Mouse (Mus musculus) heart, embryonic 11.5 days (tissue): ENCODE measurements at regions not wholly inside any gene's neighbourhood (a gene's known extent, or its start where the extent isn't known, plus 50 kb on each side); places are given as distances from the start of the nearest gene placed in this dataset.

ENCODE experiments used
- ATAC-seq: fragments of 200-750 bp; cut with Nextera tagmentation; replicated peaks from 2 replicates; pipeline ENCODE4 v1.8.0; 2017; ENCODE audit warnings: moderate library complexity; ENCODE audit not compliant: insufficient number of reproducible peaks, low FRiP score, low TSS enrichment
- H3K27ac ChIP-seq: fragments of 300-500 bp; sonication (generic); 2 replicates; pipeline ENCODE4 v1.5.1; 2014; ENCODE audit warnings: mild to moderate bottlenecking, low read depth, low read length
- H3K27me3 ChIP-seq: fragments of 300-500 bp; sonication (generic); 2 replicates; pipeline ENCODE4 v1.6.1; 2014; ENCODE audit warnings: mild to moderate bottlenecking, low read length, mixed read lengths; ENCODE audit not compliant: control insufficient read depth, insufficient read depth
- H3K36me3 ChIP-seq: fragments of 300-500 bp; sonication (generic); 2 replicates; pipeline ENCODE4 v1.6.1; 2014; ENCODE audit warnings: mild to moderate bottlenecking, low read length, moderate library complexity, mixed read lengths; ENCODE audit not compliant: control insufficient read depth, insufficient read depth
- H3K4me1 ChIP-seq: fragments of 300-500 bp; sonication (generic); 2 replicates; pipeline ENCODE4 v1.6.1; 2014; ENCODE audit warnings: low read length; ENCODE audit not compliant: control insufficient read depth, insufficient read depth
- H3K4me2 ChIP-seq: fragments of 300-500 bp; sonication (generic); 2 replicates; pipeline ENCODE4 v1.6.1; 2014; ENCODE audit warnings: mild to moderate bottlenecking, moderate library complexity
- H3K4me3 ChIP-seq: fragments of 300-500 bp; sonication (generic); 2 replicates; pipeline ENCODE4 v1.5.1; 2014; ENCODE audit warnings: low read depth, low read length
- H3K9ac ChIP-seq: fragments of 300-500 bp; sonication (generic); 2 replicates; pipeline ENCODE4 v1.6.1; 2014; ENCODE audit warnings: mild to moderate bottlenecking, low read depth, low read length, moderate library complexity
- H3K9me3 ChIP-seq: fragments of 300-500 bp; sonication (generic); replicated peaks from 2 replicates; pipeline ENCODE4 v1.6.1; 2016; ENCODE audit warnings: low read length; ENCODE audit not compliant: control insufficient read depth
- WGBS: fragments of 180-500 bp; shearing (Covaris S2); extraction: QIAGEN DNeasy Blood & Tissue Kit; methylation state at CpG from one replicate; pipeline ENCODE4 v1.1.7; 2014; ENCODE audit not compliant: insufficient replicate concordance; 5-methylcytosine and 5-hydroxymethylcytosine counted together

- no peak overlapping the region for H3K27ac ChIP-seq
- WGBS, result 21% methylated on average over 16 of the region's 16 CpGs
- H3K4me3 ChIP-seq, result no peak overlapping the region
- H3K36me3 ChIP-seq, result no peaks in the 10 kb centered on the region
- H3K9ac ChIP-seq, result no peak overlapping the region
- H3K9me3 ChIP-seq, result no peaks in the 10 kb centered on the region
- H3K4me1 ChIP-seq, result peaks cover 2% of the 10 kb centered on the region; the same call in 1 of the 2 replicates
- H3K27me3 ChIP-seq, result peaks cover 3% of the 10 kb centered on the region
- ATAC-seq, result no peak
- no peak overlapping the region for H3K4me2 ChIP-seq
Observed at GRCm38 (mm10) chr1:155006539-155007486, 92.6 kb downstream of the Ier5 start.

GRCm38 (mm10) chr1:155006099-155006498, 93.3 kb downstream of the Ier5 start:
- H3K4me2 ChIP-seq, result no peak overlapping the region
- ATAC-seq, result no peak
- no peaks in the 10 kb centered on the region for H3K9me3 ChIP-seq
- no peaks in the 10 kb centered on the region for H3K36me3 ChIP-seq
- H3K4me1 ChIP-seq, result peaks cover 2% of the 10 kb centered on the region; the same call in 1 of the 2 replicates
- H3K27me3 ChIP-seq, result peaks cover 3% of the 10 kb centered on the region
- H3K4me3 ChIP-seq, result no peak overlapping the region
- no peak overlapping the region for H3K9ac ChIP-seq
- H3K27ac ChIP-seq, result no peak overlapping the region
- WGBS, result 76% methylated on average over 10 of the region's 10 CpGs

GRCm38 (mm10) chr1:155000301-155000700, 99.1 kb downstream of the Ier5 start:
- no peak overlapping the region for H3K4me3 ChIP-seq
- no peaks in the 10 kb centered on the region for H3K36me3 ChIP-seq
- no peak overlapping the region for H3K4me2 ChIP-seq
- ATAC-seq, result no peak
- H3K27me3 ChIP-seq, result peaks cover 3% of the 10 kb centered on the region; the same call in 1 of the 2 replicates
- H3K9ac ChIP-seq, result no peak overlapping the region
- no peaks in the 10 kb centered on the region for H3K9me3 ChIP-seq
- H3K27ac ChIP-seq, result no peak overlapping the region
- 0 out of 2 replicates have a peak, but pooled peaks cover 3% of the 10 kb centered on the region for H3K4me1 ChIP-seq

GRCm38 (mm10) chr1:154999501-155000131, 99.8 kb downstream of the Ier5 start:
- 73% methylated on average over 9 of the region's 9 CpGs for WGBS
- no peak overlapping the region for H3K9ac ChIP-seq
- H3K36me3 ChIP-seq, result no peaks in the 10 kb centered on the region
- no peaks in the 10 kb centered on the region for H3K9me3 ChIP-seq
- no peak for ATAC-seq
- no peak overlapping the region for H3K27ac ChIP-seq
- 0 out of 2 replicates have a peak, but pooled peaks cover 3% of the 10 kb centered on the region for H3K4me1 ChIP-seq
- H3K27me3 ChIP-seq, result peaks cover 3% of the 10 kb centered on the region; the same call in 1 of the 2 replicates
- H3K4me3 ChIP-seq, result no peak overlapping the region
- H3K4me2 ChIP-seq, result no peak overlapping the region

GRCm38 (mm10) chr1:154995778-154996390, 103.6 kb downstream of the Ier5 start:
- no peak overlapping the region for H3K4me3 ChIP-seq
- H3K4me2 ChIP-seq, result no peak overlapping the region
- 0 out of 2 replicates have a peak, but pooled peaks cover 3% of the 10 kb centered on the region for H3K4me1 ChIP-seq
- H3K36me3 ChIP-seq, result no peaks in the 10 kb centered on the region
- H3K27ac ChIP-seq, result no peak overlapping the region
- WGBS, result 59% methylated on average over 9 of the region's 9 CpGs
- no peaks in the 10 kb centered on the region for H3K27me3 ChIP-seq
- H3K9ac ChIP-seq, result no peak overlapping the region
- ATAC-seq, result no peak
- H3K9me3 ChIP-seq, result no peaks in the 10 kb centered on the region

- H3K9ac ChIP-seq, result no peak overlapping the region
- H3K27ac ChIP-seq, result no peak overlapping the region
- no peaks in the 10 kb centered on the region for H3K36me3 ChIP-seq
- H3K4me1 ChIP-seq, result 0 out of 2 replicates have a peak, but pooled peaks cover 3% of the 10 kb centered on the region
- no peaks in the 10 kb centered on the region for H3K9me3 ChIP-seq
- no peak overlapping the region for H3K4me2 ChIP-seq
- H3K27me3 ChIP-seq, result no peaks in the 10 kb centered on the region
- WGBS, result 76% methylated on average over 21 of the region's 21 CpGs
- no peak overlapping the region for H3K4me3 ChIP-seq
- no peak for ATAC-seq
Observed at GRCm38 (mm10) chr1:154993927-154994856, 105.2 kb downstream of the Ier5 start.

- H3K4me2 ChIP-seq, result no peak overlapping the region
- no peaks in the 10 kb centered on the region for H3K36me3 ChIP-seq
- no peak overlapping the region for H3K9ac ChIP-seq
- H3K4me1 ChIP-seq, result no peaks in the 10 kb centered on the region
- no peak for ATAC-seq
- H3K4me3 ChIP-seq, result no peak overlapping the region
- whole genome bisulfite sequencing, result 49% methylated on average over 7 of the region's 7 CpGs
- H3K27ac ChIP-seq, result no peak overlapping the region
- no peaks in the 10 kb centered on the region for H3K9me3 ChIP-seq
- H3K27me3 ChIP-seq, result no peaks in the 10 kb centered on the region
Observed at GRCm38 (mm10) chr1:154983325-154983724, 99.0 kb upstream of the Cacna1e start.

GRCm38 (mm10) chr1:154982836-154983235, 98.5 kb upstream of the Cacna1e start:
- no peaks in the 10 kb centered on the region for H3K36me3 ChIP-seq
- no peak overlapping the region for H3K27ac ChIP-seq
- no peaks in the 10 kb centered on the region for H3K27me3 ChIP-seq
- H3K9me3 ChIP-seq, result no peaks in the 10 kb centered on the region
- H3K4me3 ChIP-seq, result no peak overlapping the region
- H3K4me2 ChIP-seq, result no peak overlapping the region
- 78% methylated on average over 9 of the region's 9 CpGs for WGBS
- H3K9ac ChIP-seq, result no peak overlapping the region
- ATAC-seq, result no peak
- no peaks in the 10 kb centered on the region for H3K4me1 ChIP-seq
